Mouse (Mus musculus) cerebellum, adult 2 months (tissue): ENCODE measurements around the gene Thop1. TPM values are rescaled to one million over a fixed set of nuclear protein-coding genes. Genes with fewer than 3 reads are reported as not detected.

Experiments
- DNase-seq, 2 experiments: peaks; one replicate each; pipeline ENCODE4 v3.0.0; 2021
- H3K27ac ChIP-seq: fragments of 200-500 bp; 2 replicates; pipeline ENCODE4 v1.5.1; 2012; ENCODE audit warnings: low read length, control low read depth, inconsistent platforms; ENCODE audit not compliant: insufficient read depth
- H3K27me3 ChIP-seq: fragments of 200-500 bp; 2 replicates; pipeline ENCODE4 v1.6.1; 2012; ENCODE audit warnings: inconsistent platforms, mild to moderate bottlenecking, low read length, moderate library complexity; ENCODE audit not compliant: control insufficient read depth, insufficient read depth
- H3K4me1 ChIP-seq: fragments of 200-500 bp; 2 replicates; pipeline ENCODE4 v1.6.1; 2011; ENCODE audit warnings: low read length; ENCODE audit not compliant: control insufficient read depth, insufficient read depth
- H3K4me3 ChIP-seq: fragments of 200-500 bp; replicated peaks from 2 replicates; pipeline ENCODE3; 2011; ENCODE audit warnings: mild to moderate bottlenecking, low read depth, low read length, control low read depth; ENCODE audit not compliant: insufficient read depth
- CTCF ChIP-seq: fragments of 200-500 bp; IDR thresholded peaks from 2 replicates; pipeline ENCODE4 v1.5.1; 2011; ENCODE audit warnings: low read depth, mild to moderate bottlenecking, control low read depth, low read length, moderate library complexity, borderline replicate concordance; ENCODE audit not compliant: insufficient read depth
- POLR2A ChIP-seq: fragments of 200-500 bp; IDR thresholded peaks from 2 replicates; pipeline ENCODE4 v1.6.1; 2011; ENCODE audit warnings: low read length, control low read depth, borderline replicate concordance; ENCODE audit not compliant: insufficient read depth
- WGBS: fragments of 180-500 bp; shearing (Covaris S2); methylation state at CpG from one replicate; pipeline ENCODE4 v1.1.7; 2018; 5-methylcytosine and 5-hydroxymethylcytosine counted together
- polyA plus RNA-seq: library from polyadenylated mRNA; depleted of rRNA; stranded (reverse); fragments of >200 nt; gene quantifications from 2 replicates; pipeline ENCODE4 v1.2.3, GENCODE M21; 2012

Gene Thop1
- polyA plus RNA-seq, 1 experiment = 54.7 TPM

DNA sequence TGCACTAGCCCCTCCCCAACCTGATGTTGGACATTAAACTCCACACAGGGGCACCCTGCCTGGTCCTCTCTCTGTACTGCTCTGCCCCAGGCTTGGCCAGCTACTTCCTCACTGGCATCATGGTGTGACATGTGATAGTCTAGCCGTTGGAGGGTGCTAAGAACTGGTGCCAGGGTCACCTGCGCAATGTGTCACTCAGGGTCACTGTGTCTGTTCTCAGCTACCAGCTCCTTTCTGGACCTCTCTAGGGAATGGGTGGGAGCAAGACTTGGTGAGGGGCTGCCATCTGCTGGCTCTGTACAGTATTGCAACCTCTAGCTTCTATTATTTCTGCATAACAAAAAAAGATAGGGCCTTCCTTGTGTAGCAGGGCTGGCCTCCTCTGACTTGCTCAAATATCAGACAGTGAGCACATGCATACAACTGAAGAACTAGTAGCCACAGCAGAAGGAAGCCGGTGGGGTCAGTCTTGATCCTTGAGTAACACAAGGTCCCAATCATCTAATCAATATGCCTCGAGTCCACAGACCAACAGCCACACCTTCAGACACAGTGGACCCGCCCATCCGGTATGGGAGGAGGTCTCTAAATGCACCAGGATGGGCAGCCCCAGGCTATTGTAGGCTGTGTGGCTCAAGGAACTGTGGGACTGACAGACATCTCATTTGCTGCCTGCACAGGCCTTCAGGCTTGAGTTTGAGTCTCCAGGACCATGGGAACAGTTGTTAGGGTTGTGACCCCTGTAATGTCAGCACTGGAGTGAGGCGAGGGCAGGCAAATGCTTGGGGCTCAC, 12.5 kb downstream of the Thop1 start:
- 68% methylated on average over 7 of the region's 7 CpGs for WGBS
- no peaks in the 10 kb centered on the region for H3K27me3 ChIP-seq
- H3K4me1 ChIP-seq = peaks cover 17% of the 10 kb centered on the region
- H3K4me3 ChIP-seq = no peak overlapping the region
- TF ChIP-seq POLR2A = no peak
- TF ChIP-seq CTCF = peak; percentile 91
- peak; percentile 71 to 83 for DNase-seq
- no peak overlapping the region for H3K27ac ChIP-seq

DNA sequence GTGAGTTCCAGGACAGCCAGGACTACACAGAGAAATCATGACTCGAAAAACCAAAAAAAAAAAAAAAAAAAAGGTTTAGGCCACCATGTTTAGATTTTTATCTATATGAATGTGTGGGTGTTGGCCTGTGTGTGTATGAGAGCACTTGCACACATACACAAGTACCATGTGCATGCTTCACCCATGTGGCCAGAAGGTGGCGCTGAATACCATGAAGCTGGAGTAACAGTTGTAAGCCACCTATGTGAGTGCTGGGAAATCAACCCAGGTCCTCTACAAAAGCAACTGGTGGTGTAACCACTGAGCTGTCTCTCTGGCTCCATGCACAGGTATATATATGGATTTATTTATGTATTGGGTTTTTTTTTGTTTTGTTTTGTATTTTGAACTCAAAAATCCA, 17.2 kb downstream of the Thop1 start:
- WGBS = 55% methylated on average over 2 of the region's 2 CpGs
- H3K27me3 ChIP-seq = no peaks in the 10 kb centered on the region
- H3K4me3 ChIP-seq = no peak overlapping the region
- TF ChIP-seq POLR2A = no peak
- peak; percentile 38; the same call in 1 of the 2 replicates for TF ChIP-seq CTCF
- no peak for DNase-seq
- H3K27ac ChIP-seq = no peak overlapping the region
- H3K4me1 ChIP-seq = no peaks in the 10 kb centered on the region

DNA sequence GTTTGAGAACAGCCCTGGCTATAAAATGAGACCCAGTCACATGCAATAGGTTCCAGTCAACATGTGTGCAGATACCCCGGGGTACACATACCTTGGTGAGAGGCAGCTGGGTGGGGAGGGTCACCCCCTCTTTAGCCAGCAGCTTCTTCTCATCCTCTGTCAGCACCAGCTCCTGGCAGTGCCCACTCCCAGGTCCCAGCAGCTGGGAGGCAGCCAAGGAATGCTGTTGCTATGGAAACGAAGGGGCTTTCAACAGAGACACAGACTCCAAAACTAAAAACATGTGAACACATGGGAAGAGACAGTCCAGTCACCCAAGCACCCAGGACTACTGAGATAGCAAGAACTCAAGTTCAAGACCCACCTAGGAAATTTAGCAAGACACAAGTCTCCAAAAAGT, 19.4 kb downstream of the Thop1 start:
- no peak overlapping the region for H3K4me3 ChIP-seq
- TF ChIP-seq POLR2A (no peak), CTCF (no peak)
- WGBS = 25% methylated on average over 2 of the region's 2 CpGs
- DNase-seq = no peak
- H3K4me1 ChIP-seq = no peaks in the 10 kb centered on the region
- H3K27ac ChIP-seq = no peak overlapping the region
- H3K27me3 ChIP-seq = no peaks in the 10 kb centered on the region

DNA sequence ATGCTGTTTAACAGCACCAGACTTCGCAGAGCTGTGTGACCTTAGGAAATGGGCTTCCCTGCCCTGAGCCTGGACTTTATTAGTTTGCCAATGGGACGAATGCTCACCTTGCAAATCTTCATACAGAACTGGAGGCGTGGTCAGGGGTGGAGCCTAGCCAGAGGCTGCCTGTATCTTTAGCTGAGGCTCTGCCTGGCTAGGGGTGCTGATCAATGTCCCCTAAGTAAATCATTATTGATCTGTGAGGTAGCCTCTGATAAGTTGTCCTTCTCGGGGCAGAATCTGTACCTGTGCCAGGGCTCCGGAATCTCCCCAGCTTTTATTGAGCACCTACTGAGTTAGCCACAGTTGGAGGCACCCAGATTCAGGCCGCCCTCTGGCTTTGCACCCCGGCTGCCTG, 20.8 kb downstream of the Thop1 start:
- TF ChIP-seq POLR2A (no peak), CTCF (no peak)
- no peaks in the 10 kb centered on the region for H3K4me1 ChIP-seq
- WGBS = 81% methylated on average over 7 of the region's 7 CpGs
- H3K27ac ChIP-seq = no peak overlapping the region
- no peak overlapping the region for H3K4me3 ChIP-seq
- H3K27me3 ChIP-seq = no peaks in the 10 kb centered on the region
- DNase-seq = no peak

DNA sequence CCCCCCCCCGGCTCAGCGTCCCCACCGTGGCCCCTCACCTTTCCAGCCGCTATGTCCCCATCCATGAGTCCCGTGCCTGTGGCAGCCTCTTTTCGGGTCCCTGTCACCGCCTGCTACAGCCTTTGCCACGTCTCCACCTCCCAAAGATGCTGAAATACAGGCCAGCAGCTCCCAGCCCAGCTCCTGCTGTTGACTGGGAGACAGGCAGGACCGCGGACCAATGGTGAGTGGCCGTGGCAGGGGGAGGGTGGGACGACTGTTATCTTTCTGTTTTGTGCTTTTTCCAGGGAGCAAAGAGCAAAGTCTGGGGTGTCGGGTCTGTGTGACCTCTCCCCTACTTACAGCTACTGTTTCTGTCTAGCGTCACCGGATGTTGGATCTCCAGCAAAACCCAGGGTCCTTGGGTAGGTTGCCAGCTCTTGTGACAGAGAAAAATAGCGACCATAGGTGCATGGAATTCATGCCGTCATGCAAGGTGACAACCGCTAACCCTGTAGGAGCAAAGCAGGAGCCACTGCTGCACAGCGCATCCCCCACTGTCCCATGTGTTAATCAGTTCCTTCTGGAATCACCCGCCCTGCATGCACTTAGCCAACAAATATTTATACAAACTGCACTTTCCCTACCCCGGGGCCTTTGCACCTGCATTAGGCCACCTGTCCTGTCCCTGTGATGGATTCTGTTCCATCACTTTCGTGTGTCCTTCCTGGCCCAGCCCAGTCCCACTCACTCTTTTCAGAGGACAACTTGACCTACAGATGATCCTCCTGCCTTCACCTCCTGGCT, 22.8 kb downstream of the Thop1 start:
- WGBS = 54% methylated on average over 22 of the region's 22 CpGs

GRCm38 (mm10) chr10:81094931-81095678, 25.3 kb downstream of the Thop1 start:
- no peak for DNase-seq

More for the DNA sequence above, 22.8 kb downstream of the Thop1 start:
- TF ChIP-seq POLR2A (no peak), CTCF (no peak)
- Histone ChIP-seq H3K27me3 (no peaks in the 10 kb centered on the region), H3K4me1 (no peaks in the 10 kb centered on the region), H3K27ac (no peak overlapping the region), H3K4me3 (no peak overlapping the region)
- no peak for DNase-seq

GRCm38 (mm10) chr10:81105565-81106112, 35.8 kb downstream of the Thop1 start, which contains the start of gene Map2k2:
Map2k2 (plus strand) TSS chr10:81105915.
- peak within 1 kb of the TSS; percentile 78 for H3K27ac ChIP-seq
- peak within 1 kb of the TSS; percentile 69 for H3K4me3 ChIP-seq
- peaks cover 33% of the 10 kb centered on the region for H3K4me1 ChIP-seq
- peak; percentile 96 to 97 for DNase-seq
- TF ChIP-seq POLR2A (peak; percentile 99), CTCF (no peak)
- H3K27me3 ChIP-seq = no peaks in the 10 kb centered on the region
- under 1% methylated on average over 56 of the region's 56 CpGs for WGBS

More at GRCm38 (mm10) chr10:81094931-81095678, 25.3 kb downstream of the Thop1 start:
- Histone ChIP-seq H3K27ac (no peak overlapping the region), H3K27me3 (no peaks in the 10 kb centered on the region), H3K4me1 (no peaks in the 10 kb centered on the region), H3K4me3 (no peak overlapping the region)
- TF ChIP-seq POLR2A (no peak), CTCF (no peak)
- WGBS = 67% methylated on average over 9 of the region's 9 CpGs

DNA sequence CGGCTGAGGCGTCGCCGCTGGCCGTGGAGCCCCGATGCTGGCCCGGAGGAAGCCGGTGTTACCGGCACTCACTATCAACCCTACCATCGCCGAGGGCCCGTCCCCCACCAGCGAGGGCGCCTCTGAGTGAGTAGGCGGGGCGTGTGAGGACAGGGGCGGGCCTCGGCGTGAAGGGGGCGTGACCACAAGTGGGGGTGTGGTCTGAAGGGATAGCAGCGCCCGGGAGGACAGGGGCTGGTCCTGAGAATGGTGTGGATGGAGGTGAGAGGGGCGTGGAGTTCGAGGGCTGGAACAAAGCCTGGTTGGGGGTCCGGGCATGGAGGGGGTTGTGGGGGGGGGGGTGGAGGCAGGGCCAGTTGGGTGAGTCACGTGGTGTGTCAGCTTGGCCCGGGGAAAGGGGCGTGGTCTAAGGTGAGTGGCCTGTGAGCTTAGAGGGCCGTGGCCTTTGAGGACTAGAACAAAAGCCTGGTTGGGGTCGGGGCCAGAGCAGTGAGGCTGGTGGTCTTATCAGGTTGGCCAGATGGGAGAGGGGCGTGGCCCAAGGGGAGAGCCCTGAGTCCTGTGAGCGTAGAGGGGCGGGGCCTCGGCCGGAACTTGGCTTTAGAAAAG, 36.4 kb downstream of the Thop1 start:
- no peaks in the 10 kb centered on the region for H3K27me3 ChIP-seq
- H3K4me1 ChIP-seq = peaks cover 34% of the 10 kb centered on the region
- peak overlapping the region; percentile 78 for H3K27ac ChIP-seq
- WGBS = 2% methylated on average over 35 of the region's 35 CpGs
- TF ChIP-seq POLR2A = no peak
- no peak for TF ChIP-seq CTCF
- peak overlapping the region; percentile 69 for H3K4me3 ChIP-seq
- peak; percentile 77 to 83 for DNase-seq
